Mouse (Mus musculus): ENCODE measurements at regions not wholly inside any gene's neighbourhood (a gene's known extent, or its start where the extent isn't known, plus 50 kb on each side); places are given as distances from the start of the nearest gene placed in this dataset.

DNA sequence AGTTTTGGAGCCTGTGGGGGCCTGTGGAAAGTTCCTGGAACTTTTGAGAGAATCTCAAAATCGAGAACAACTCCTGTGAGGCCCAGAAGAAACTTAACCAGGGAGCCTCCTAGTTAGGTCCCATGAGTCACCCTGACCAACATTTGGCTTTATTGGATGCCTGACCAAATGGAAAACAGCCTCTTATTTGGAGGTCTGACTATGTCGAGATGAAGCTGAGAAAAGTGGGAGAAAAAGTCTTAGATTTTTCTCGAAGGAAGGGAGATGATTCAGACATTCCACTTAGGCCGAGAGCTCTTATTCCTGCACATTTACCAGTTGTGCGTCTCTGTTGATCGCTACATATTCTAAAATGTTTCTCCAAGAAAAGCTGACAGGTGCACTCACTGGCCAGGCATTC is 83.0 kb upstream of the E030018B13Rik start:
- Histone ChIP-seq H3K9ac (ENCODE audit: low read length) (no peak overlapping the region), H3K9me3 (ENCODE audit: control insufficient read depth, low read length) (no peaks in the 10 kb centered on the region), H3K4me3 (ENCODE audit: low read depth, low read length) (no peak overlapping the region), H3K27ac (ENCODE audit: low read depth) (no peak overlapping the region), H3K4me2 (ENCODE audit: low read length) (no peak overlapping the region), H3K27me3 (replicated peaks; ENCODE audit: control insufficient read depth, insufficient read depth, low read length) (no peaks in the 10 kb centered on the region), H3K36me3 (ENCODE audit: control insufficient read depth, insufficient read depth, low read length) (no peaks in the 10 kb centered on the region), H3K4me1 (replicated peaks; ENCODE audit: control insufficient read depth, insufficient read depth, low read length) (no peaks in the 10 kb centered on the region)
- no peak for ATAC-seq (replicated peaks; ENCODE audit: low FRiP score, low TSS enrichment, low read depth)
- WGBS = 82% methylated on average over 6 of the region's 6 CpGs
- no peak for DNase-seq (ENCODE audit: low spot score)

DNA sequence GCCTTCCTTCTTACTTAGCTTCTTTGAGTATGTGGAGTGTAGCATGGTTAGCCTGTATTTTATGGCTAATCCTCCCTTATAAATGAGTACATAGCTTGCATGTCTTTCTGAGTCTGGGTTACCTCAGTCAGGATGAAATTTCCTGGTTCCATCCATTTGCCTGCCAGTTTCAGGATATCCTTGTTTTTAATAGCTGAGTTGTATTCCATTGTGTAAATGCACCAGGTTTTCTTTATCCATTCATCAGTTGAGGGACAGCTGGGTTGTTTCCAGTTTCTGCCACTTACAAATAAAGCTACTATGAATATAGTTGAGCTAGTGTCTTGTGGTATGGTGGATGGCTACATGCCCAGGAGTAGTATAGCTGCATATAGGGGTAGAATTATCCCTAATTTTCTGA is 80.7 kb upstream of the E030018B13Rik start:
- H3K27me3 ChIP-seq (replicated peaks; ENCODE audit: control insufficient read depth, insufficient read depth, low read length) = no peaks in the 10 kb centered on the region
- H3K4me1 ChIP-seq (replicated peaks; ENCODE audit: control insufficient read depth, insufficient read depth, low read length) = no peaks in the 10 kb centered on the region
- no peak overlapping the region for H3K27ac ChIP-seq (ENCODE audit: low read depth)
- no peak for ATAC-seq (replicated peaks; ENCODE audit: low FRiP score, low TSS enrichment, low read depth)
- no peak for DNase-seq (ENCODE audit: low spot score)
- no peak overlapping the region for H3K4me3 ChIP-seq (ENCODE audit: low read depth, low read length)
- H3K36me3 ChIP-seq (ENCODE audit: control insufficient read depth, insufficient read depth, low read length) = no peaks in the 10 kb centered on the region
- H3K9me3 ChIP-seq (ENCODE audit: control insufficient read depth, low read length) = no peaks in the 10 kb centered on the region
- H3K9ac ChIP-seq (ENCODE audit: low read length) = no peak overlapping the region
- H3K4me2 ChIP-seq (ENCODE audit: low read length) = no peak overlapping the region

Measured in intestine, embryonic 14.5 days (tissue).